13 mouse cellular contexts compared by ENCODE assay signal in the genomic region with DNA sequence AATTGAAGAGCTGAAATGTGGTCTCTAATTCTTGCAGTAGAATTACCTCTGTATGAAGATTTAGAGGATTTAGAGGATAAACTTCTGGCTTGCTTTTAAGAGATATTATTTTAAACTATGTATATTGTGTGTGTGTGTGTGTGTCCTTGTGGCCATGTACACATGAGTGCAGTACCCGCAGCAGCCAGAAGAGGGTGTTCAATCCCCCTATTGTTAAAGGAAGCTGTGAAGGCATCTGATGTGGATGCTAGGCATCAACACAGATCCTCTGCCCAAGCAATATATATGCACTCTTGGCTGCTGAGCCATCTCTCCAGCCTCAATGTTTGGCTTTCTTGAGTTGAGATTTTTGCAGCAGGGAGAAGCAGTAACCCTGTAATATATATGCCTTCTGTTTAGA.
DNase-seq lines count a peak whose midpoint lies in the region; ATAC-seq and TF ChIP-seq lines count a peak whose summit lies in the region.
"Had no signal": no experiment of that assay in that cellular context is flagged by ENCODE, and none has a peak within 500 bp of the region (broad histone marks: within the 10 kb centered on the region; RNA-seq: fewer than 3 reads in every experiment).

No protein-coding gene starts in this region.

- no peak overlapping the region for H3K4me3 ChIP-seq in intestine, postnatal 0 days (ENCODE audit: low read depth, low read length)
- H3K4me3 ChIP-seq in intestine, embryonic 16.5 days (ENCODE audit: low read length): no peak overlapping the region
- H3K4me3 ChIP-seq in hindbrain, embryonic 10.5 days: no peak overlapping the region
- H3K4me3 ChIP-seq: forebrain, embryonic 10.5 days; heart, embryonic 13.5 days had no signal

- peak; percentile 28 for DNase-seq in right cerebral cortex, postnatal 14 days
- no peak for DNase-seq in right cerebral cortex, postnatal 36 days (ENCODE audit: low spot score in 2 of 2)
- peak; percentile 14 for DNase-seq in T-cell, adult 2 months (ENCODE audit: low spot score)
- DNase-seq in thymus, postnatal 25 days: peak; percentile 67
- DNase-seq in embryo, embryonic 9.5 days (ENCODE audit: extremely low spot score): no peak
- DNase-seq in hindbrain, embryonic 10.5 days (ENCODE audit: low spot score): no peak
- DNase-seq: kidney, postnatal 10 days; right cerebral cortex, adult 18-20 months had no signal

- no peak overlapping the region for H3K27ac ChIP-seq in intestine, postnatal 0 days (ENCODE audit: low read depth, low read length)
- H3K27ac ChIP-seq in intestine, embryonic 16.5 days (ENCODE audit: low read length): no peak overlapping the region
- H3K27ac ChIP-seq in hindbrain, embryonic 10.5 days: no peak overlapping the region
- H3K27ac ChIP-seq: forebrain, embryonic 10.5 days; heart, embryonic 13.5 days had no signal

- peaks cover 10% of the 10 kb centered on the region; the same call in 1 of the 2 replicates for H3K4me1 ChIP-seq in intestine, postnatal 0 days (replicated peaks; ENCODE audit: control insufficient read depth, insufficient read depth, low read length)
- H3K4me1 ChIP-seq in intestine, embryonic 16.5 days (ENCODE audit: control insufficient read depth, insufficient read depth, low read length): 0 out of 2 replicates have a peak, but pooled peaks cover 5% of the 10 kb centered on the region
- no peaks in the 10 kb centered on the region; the same call in 1 of the 2 replicates for H3K4me1 ChIP-seq in hindbrain, embryonic 10.5 days (replicated peaks)
- H3K4me1 ChIP-seq: heart, embryonic 13.5 days had no signal

- H3K36me3 ChIP-seq in intestine, postnatal 0 days (ENCODE audit: control insufficient read depth, insufficient read depth): no peaks in the 10 kb centered on the region; the same call in 1 of the 2 replicates
- no peaks in the 10 kb centered on the region for H3K36me3 ChIP-seq in intestine, embryonic 16.5 days (ENCODE audit: control insufficient read depth, insufficient read depth, low read length)
- 0 out of 2 replicates have a peak, but pooled peaks cover 3% of the 10 kb centered on the region for H3K36me3 ChIP-seq in hindbrain, embryonic 10.5 days

- no peaks in the 10 kb centered on the region for H3K9me3 ChIP-seq in intestine, postnatal 0 days (ENCODE audit: control insufficient read depth)
- H3K9me3 ChIP-seq in intestine, embryonic 16.5 days (ENCODE audit: control insufficient read depth, low read length): no peaks in the 10 kb centered on the region
- 0 out of 2 replicates have a peak, but pooled peaks cover 2% of the 10 kb centered on the region for H3K9me3 ChIP-seq in hindbrain, embryonic 10.5 days
- H3K9me3 ChIP-seq: forebrain, embryonic 10.5 days; heart, embryonic 13.5 days had no signal

- H3K27me3 ChIP-seq in intestine, postnatal 0 days (replicated peaks; ENCODE audit: control insufficient read depth, insufficient read depth, low read length): no peaks in the 10 kb centered on the region
- H3K27me3 ChIP-seq in intestine, embryonic 16.5 days (replicated peaks; ENCODE audit: control insufficient read depth, insufficient read depth, low read length): no peaks in the 10 kb centered on the region
- no peaks in the 10 kb centered on the region for H3K27me3 ChIP-seq in hindbrain, embryonic 10.5 days (ENCODE audit: insufficient read depth, poor library complexity, severe bottlenecking)
- H3K27me3 ChIP-seq: heart, embryonic 13.5 days had no signal

- H3K4me2 ChIP-seq in intestine, postnatal 0 days (replicated peaks; ENCODE audit: low read depth): no peak overlapping the region
- H3K4me2 ChIP-seq in intestine, embryonic 16.5 days (ENCODE audit: low read depth, low read length): no peak overlapping the region
- H3K4me2 ChIP-seq: heart, embryonic 13.5 days had no signal

- TF ChIP-seq CTCF in intestine, postnatal 0 days (IDR thresholded peaks at IDR 0.05; ENCODE audit: low read depth): peak; percentile 50

- H3K9ac ChIP-seq in intestine, postnatal 0 days (ENCODE audit: low read depth, low read length): no peak overlapping the region
- no peak overlapping the region for H3K9ac ChIP-seq in intestine, embryonic 16.5 days (ENCODE audit: low read depth, low read length)
- H3K9ac ChIP-seq: heart, embryonic 13.5 days had no signal

- no peak for ATAC-seq in intestine, postnatal 0 days
- ATAC-seq in intestine, embryonic 16.5 days: no peak
- ATAC-seq: midbrain, embryonic 16.5 days had no signal

- 97% methylated on average over 1 of the region's 1 CpGs for WGBS in intestine, postnatal 0 days
- 97% methylated on average over 1 of the region's 1 CpGs for WGBS in intestine, embryonic 16.5 days
- WGBS in hindbrain, embryonic 10.5 days: 88% methylated on average over 1 of the region's 1 CpGs

Comparison
In these comparisons a context has a peak if more than half of its experiments do, and no peak if none do; other contexts are left out.
1. DNase-seq: peak in right cerebral cortex, postnatal 14 days (single experiment), T-cell, adult 2 months (single experiment) and thymus, postnatal 25 days (single experiment); none in right cerebral cortex, postnatal 36 days (0 of 2), embryo, embryonic 9.5 days (single experiment) and hindbrain, embryonic 10.5 days (single experiment).